Mouse (Mus musculus) spleen, postnatal 36 days (tissue): ENCODE measurements around the gene Map3k5.
"Not testable (repeated sequence)": the region's sequence is repeated elsewhere in the genome, so short reads cannot be mapped to it uniquely, and the experiment has no call there.

Experiments used
- DNase-seq, 2 experiments: peaks; one replicate each; pipeline ENCODE4 v3.0.0; 2022; ENCODE audit warnings: low spot score in 2 of 2, mixed read lengths in 1 of 2

Map3k5 gene

GRCm38 (mm10) chr10:19963206-19963605 lies 28.9 kb downstream of the Map3k5 start:
- DNase-seq = no peak

- DNase-seq = no peak
These were observed 29.8 kb downstream of the Map3k5 start for GRCm38 (mm10) chr10:19964105-19964504.

- no peak for DNase-seq
These were observed 32.3 kb downstream of the Map3k5 start for GRCm38 (mm10) chr10:19966597-19966996.

DNA sequence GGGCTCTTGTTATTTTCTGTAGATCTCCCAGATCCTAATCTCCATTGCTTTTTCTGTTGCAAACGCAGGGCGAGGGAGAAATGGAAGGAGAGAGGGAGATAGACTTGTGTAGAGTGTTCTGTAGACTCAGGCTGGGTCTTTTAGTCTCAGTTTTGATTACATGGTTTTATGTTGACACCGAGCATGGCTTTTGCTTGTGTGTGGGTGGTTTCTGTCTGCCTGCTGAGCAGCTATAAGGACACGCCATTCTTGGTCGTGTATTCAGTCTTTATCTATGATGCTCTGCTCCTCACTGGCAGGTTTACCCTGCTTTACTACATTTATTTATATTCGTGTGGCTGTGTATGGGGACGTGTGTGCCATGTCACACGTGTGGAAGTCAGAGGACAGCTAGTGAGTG lies 34.2 kb downstream of the Map3k5 start:
- DNase-seq = no peak

GRCm38 (mm10) chr10:19969831-19970460 lies 35.7 kb downstream of the Map3k5 start:
- DNase-seq = no peak

DNA sequence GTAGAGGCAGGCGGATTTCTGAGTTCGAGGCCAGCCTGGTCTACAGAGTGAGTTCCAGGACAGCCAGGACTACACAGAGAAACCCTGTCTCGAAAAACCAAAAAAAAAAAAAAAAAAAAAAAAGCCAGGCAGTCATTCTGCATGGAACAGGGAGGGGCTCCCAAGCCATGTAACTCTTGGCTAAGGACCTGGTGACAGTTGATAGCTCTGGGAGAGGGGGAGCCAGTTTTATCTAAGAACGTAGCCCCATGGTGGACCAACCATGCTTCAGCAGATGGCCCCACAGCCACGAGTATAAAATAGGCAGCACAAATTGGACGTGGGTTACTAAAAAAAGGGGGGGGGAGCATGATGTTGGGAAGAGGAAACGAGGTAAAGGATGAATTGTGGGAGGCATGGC lies 37.2 kb downstream of the Map3k5 start:
- not testable (repeated sequence) for DNase-seq

- DNase-seq = no peak
These were observed 39.2 kb downstream of the Map3k5 start for GRCm38 (mm10) chr10:19973321-19974108.

DNA sequence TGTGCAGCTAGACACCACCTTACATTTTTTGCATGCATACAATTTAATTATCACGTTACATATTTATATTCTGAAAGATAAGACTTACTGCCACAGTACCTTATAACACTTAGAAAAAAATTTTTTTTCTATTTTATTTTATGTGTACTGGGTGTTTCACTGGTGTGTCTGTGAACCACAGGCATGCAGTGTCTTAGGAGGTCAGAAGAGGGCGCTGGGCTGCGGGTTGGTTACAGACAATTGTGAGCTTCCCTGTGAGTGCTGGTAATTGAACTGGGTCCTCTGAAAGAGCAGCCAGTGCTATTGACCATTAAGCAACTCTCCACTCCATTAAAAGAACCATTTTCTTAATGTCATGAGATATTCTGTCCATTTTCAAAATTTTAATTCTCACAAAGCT lies 43.3 kb downstream of the Map3k5 start:
- no peak for DNase-seq

DNA sequence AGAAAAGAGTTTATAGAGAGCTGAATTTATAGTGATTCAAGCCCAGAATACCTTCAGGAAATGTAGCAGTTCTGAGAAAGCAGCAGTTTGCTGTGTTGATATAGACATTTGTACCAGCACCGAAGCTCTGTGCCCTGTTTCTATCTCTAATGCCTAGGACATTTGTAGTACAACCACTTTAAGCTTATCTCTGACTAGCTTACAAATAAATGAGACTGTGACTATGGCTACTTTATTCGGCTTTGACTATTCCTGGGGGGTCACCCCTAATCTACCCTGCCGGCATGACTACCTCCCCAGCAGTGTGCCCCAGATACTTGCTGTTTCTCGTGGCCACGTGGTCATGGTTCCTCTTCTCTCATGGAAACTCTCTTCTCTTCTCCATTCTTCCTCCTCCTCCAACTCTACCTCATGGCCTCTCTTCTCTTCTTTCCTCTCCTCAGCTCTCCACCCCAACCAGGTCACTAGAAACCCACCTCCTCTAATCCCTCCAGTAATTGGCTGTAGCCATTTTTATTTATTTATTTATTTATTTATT lies 44.5 kb downstream of the Map3k5 start:
- no peak for DNase-seq

- DNase-seq = no peak
These were observed 53.5 kb downstream of the Map3k5 start for GRCm38 (mm10) chr10:19987736-19988135.

DNA sequence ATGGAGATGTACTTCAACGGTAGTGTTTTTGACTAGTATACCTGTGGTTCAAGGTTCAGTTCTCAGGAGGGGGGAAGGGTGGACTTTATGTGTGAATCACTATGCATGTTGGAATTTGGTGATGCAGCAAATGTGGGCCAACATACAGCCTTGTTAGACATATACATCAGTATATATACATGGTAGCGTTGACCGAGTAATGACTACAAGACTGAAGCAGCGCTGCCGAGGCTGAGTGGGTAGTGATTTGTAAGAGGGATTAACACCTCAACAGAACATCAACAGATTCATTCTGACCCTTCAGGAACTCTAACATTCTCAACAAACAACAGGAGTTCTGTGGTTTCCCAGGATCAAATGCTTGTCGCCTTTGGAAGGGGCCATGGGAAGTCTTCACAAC lies 55.7 kb downstream of the Map3k5 start:
- DNase-seq = no peak

DNA sequence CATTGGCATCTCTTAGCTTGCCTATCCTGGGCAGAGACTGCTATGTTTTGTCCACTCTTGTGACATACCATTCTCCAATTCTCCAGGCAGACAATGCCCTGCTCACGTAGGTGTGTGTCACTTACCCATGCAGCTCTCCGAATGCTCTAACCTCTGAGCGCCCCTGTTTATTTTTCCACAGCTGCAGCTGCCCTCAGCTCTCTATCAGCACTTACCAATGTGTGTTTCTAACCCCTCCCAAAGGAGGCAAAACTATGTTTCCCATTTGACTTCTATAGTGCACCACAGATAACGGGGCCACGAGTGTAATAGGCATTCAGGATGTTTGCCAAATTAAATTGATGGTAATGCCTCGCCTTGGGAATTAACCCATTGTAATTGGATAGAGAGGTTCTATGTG lies 56.4 kb downstream of the Map3k5 start:
- no peak for DNase-seq

DNA sequence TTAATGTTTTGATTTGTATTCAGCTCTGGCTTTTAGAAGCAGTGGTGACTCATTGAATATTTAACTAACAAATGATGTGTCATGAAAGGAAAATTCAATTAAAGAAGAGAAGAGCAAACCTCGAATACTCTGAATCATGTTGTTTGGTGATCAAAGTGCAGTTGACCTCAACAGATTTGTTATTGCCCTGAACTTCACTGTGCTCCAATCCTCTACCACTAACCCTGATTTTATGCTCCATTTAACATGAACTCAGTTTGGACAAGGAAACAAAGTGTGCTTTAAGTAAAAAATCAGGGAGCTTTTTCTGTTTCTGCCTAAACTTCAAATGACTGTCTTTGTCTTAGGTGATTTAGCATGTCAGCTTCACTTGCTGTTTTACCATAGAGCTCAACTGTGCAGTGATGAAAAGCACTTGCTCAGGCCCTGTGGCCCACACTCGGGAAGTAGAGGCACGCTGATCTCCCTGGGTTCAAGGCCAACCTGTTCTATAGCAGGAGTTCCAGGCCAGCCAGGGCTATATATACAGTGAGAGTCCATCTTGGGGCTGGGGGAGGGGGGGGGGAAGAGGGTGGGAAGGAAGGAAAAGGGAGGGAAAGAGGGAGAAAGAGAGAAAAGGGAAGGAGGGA lies 57.1 kb downstream of the Map3k5 start:
- no peak for DNase-seq

DNA sequence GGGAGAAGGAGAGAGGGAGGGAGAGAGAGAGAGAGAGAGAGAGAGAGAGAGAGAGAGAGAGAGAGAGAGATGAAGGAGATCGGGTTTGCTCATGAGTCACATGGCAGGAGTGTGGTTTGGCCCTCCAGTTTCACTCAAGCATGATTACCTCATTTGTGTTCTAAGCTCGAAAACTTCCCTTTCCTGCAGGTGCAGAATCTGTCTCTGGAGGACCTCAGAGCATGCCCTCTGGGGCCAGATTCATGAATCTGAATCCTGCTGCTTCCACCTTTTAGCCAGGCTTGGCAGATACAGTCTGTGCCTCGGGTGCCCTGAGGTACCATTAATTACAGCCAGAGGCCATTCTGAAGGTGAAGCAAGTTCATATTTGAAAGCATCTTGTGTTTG lies 57.6 kb downstream of the Map3k5 start:
- peak; percentile 84 to 85 for DNase-seq

DNA sequence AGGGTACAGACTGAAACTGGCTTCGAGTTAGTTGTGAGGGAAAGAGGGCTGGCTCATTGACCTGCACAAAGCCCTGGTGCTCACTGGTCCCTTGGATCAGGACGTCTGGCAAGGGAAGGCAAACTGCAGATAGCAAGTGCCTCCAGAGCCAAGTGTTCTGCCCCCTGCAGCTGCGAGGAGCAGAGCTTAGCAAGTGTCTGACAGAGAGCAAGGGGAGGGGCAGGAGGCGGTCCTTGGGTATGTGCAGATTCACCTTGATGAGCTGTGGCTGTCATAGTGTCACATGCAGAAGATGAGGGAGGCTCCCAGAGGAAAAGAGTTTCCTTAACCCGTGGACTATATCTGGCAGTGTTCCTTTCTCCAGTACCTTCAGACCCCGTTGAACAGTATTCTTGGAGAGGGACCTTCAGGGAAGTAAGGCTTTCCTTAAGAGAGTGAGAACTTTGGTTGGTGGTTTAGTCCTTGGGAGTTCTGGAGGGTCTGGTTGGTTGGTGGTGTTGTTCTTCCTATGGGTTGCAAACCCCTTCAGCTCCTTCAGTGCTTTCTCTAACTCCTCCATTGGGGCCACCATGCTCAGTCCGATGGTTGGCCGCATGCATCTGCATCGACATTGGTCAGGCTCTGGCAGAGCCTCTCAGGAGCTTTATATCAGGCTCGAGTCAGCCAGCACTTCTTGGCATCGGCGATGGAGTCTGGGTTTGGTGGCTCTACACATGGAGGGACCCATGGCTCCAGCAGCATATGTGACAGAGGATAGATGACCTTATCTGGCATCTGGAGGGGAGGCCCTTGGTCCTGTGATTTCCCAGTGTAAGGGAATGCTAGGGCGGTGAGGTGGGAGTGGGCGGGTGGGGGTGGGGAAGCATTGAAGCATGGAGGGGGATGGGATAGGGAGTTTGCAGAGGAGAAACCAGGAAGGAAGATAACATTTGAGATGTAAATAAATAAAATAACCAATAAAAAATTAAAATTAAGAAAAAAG lies 60.5 kb downstream of the Map3k5 start:
- DNase-seq = peak; percentile 54 to 61

- no peak for DNase-seq
These were observed 61.9 kb downstream of the Map3k5 start for GRCm38 (mm10) chr10:19996151-19996550.

GRCm38 (mm10) chr10:19999703-20000407 lies 65.6 kb downstream of the Map3k5 start:
- DNase-seq = peak in 1 of 2 experiments; percentile 33

- DNase-seq = peak; percentile 54 to 63
These were observed 66.1 kb downstream of the Map3k5 start for GRCm38 (mm10) chr10:20000408-20000770.

DNA sequence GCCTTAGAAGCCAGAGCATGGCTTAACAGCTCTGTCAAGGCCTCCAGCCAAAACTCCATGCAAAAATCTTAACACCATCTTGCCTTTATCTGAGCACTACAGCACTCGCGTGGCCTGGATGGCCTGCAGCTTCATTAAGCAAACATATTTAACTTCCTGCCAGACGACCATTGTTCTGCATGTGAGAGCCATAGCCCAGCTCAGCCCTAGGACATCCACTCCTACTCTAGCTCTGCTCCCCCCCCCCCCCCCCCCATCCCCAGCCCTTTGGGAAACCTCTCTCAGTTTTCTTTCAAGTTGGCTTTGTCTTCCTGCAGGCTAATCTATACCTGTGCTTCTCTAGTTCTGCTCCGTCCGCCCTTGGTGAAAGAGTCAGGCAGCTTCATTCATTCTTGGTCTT lies 67.7 kb downstream of the Map3k5 start:
- no peak for DNase-seq

- DNase-seq = no peak
These were observed 68.7 kb downstream of the Map3k5 start for GRCm38 (mm10) chr10:20003006-20003405.

DNA sequence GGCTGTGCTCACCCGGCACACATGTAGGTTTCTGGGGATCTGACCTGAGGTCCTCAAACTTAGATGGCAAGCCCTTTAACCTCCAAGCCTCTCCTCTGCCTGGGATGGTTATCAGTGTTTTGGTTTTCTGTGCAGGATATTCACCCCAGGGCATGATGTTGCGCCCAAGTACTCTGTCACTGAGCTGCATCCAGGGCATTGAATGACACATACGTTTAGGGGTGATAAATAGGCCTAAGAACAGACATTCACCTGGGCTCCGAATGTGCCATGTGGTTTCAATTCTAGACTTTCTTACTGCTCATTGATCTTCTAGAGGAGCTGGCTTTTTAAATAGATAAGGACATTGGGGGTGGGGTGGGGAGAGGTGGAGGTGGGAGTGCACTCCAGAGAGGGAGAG lies 70.5 kb downstream of the Map3k5 start:
- no peak for DNase-seq
